Mouse (Mus musculus): ENCODE measurements around the gene Agtpbp1.
"Not testable (repeated sequence)": the region's sequence is repeated elsewhere in the genome, so short reads cannot be mapped to it uniquely, and the experiment has no call there.

The Agtpbp1 gene

DNA sequence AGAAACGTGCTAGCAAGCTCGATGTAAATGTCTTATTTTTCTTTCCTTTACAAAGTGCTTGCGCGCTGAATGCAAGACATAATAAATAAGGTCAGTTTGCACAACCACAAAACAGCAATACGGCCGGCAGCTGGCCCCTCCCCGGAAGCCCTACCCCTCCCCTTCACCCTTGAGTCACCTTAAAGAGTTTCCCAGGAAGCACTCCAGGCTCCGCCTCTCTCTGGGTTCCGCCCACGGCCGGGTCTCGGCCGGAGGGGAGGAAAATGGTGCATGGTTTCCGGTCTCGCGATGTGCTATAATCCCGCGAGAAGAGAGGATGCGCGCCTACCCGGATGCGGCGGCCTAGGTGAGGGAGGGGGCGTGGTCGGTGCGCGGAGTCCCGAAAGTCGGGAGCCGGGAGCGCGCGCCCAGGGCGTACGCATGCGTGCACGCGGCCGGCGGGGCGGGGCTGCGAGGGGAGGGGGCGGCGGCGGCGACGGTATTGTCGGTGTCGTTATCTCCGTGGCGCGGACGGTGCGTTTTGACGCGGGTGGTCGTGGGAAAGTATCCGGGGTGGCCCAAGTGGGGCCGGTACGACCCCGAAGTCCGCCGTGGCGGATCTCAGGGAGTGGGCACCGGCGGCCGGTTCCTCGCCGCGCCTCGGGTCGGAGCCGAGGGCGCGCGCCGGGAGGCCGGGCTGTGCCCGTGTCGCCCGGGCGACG, at the start of gene Agtpbp1, which contains the start of gene Naa35:
Gene Agtpbp1, minus strand, starts transcription at position 281 of the 701 bp plus-strand sequence.
Gene Naa35, plus strand, starts transcription at position 313 of the 701 bp plus-strand sequence.
- DNase-seq (ENCODE audit: low spot score), result peak; percentile 98

DNA sequence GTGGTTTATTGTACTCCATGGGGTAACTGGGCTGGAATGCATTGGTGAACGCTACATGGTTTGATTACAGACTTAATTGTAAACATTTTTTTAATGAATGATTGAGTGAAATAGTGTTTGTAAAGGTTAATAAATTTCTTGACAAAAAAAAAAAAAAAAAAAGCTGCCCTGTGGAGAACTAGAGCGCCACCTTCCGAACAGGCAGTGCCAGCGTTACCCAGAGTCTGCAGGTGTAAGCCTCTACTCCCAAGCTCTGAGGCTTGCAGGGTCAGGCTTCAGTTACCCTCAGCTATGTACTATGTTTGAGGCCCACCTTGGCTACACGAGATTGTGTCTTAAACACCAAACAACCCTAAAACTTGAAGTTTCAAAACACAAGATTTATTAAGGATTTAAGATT, 49.6 kb upstream of the Agtpbp1 start:
- no peak for DNase-seq (ENCODE audit: low spot score)

DNA sequence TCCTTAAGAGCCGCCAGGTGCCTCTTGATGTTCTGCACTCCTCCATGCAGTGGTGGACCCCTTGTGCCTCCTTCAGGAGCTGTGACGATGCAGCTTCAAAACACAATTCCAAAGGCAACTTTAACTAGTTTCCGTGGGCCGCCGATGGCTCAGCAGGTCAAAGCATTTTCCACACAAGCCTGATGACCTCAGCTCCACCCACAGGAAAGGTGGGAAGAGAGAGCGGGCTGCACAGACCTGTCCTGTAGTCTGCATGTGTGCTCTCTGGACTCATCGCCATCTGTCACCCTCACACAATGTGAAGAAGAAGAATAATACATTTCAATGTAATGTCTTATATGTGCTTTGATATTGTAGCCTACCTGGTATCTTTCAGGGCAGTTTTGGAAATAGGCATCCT, 41.7 kb upstream of the Agtpbp1 start:
- no peak for DNase-seq (ENCODE audit: low spot score)

DNA sequence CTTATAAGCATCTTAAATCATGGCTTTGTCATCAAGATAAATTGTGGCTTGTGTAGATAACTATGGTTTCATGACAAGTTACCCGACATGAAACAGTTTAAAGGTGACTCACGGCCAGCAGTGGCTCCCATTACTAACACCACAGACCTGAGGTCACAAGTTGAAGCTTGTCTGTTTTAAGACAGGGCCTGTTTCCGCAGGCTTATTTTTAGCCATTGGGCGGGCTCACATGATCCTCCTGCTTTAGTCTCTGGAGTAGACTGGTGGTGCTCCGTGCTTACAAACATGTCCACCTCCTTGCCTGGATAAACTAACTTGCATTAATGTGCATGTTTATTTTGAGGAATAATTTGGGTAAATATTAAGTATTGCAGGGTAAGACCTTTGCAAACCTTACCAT, 39.9 kb upstream of the Agtpbp1 start:
- no peak for DNase-seq (ENCODE audit: low spot score)

DNA sequence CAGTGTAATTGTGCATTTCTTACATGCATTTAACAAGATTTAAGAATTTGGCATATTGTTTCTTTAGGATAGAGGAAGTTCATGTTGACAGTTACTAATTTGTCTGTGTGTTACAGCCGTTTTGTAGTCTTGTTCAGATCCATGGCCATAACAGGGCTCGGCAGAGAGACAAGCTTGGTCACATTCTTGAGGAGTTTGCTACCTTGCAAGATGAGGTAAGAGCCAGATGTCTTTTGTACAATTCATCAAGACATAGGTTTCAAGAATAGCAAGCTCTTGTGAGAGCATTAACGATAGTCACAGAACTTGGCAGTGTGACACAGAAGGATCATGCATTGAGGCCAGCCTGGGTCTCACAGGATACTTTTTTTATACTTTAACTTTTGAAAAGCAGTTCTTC, 39.4 kb upstream of the Agtpbp1 start:
- no peak for DNase-seq (ENCODE audit: low spot score)

DNA sequence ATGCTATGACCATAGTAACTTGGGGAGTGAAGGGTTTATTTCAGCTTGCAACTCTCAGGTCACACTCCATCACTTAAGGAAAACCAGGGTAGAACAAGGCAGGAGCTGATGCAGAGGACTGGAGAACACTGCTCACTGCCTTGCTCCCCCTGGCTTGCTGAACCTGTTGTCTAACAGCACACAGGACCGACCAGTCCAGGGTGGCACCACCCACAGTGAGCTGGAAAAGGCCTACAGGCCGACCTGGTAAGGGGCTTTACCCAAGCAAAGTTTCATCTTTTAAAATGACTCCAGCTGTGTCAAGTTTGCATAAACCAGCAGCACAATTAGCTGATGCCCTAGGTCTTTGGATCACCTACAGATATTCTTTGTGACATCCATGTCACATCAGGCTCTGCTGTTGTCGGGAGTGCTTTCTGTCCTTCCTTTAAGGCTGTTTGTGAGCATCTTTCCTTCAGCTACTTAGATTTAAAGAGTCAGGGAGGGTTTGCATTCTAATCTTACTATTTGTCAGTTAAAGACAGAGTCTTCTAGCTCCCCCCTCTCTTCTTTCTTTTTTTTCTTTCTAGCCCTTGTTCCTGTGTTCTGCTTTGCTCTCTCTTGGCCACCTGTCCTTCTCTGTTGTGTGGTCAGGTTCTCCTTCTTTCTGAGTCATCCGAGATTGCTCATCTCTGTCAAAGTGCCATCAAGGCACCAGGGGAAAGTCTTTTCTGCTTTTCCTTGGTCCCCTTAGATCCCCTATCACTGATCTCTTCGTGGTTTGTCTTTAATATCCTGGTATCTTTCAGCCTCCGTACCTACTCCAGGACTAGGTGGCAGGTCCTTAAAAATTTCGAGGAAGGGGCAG, 36.8 kb upstream of the Agtpbp1 start:
- no peak for DNase-seq (ENCODE audit: low spot score)

DNA sequence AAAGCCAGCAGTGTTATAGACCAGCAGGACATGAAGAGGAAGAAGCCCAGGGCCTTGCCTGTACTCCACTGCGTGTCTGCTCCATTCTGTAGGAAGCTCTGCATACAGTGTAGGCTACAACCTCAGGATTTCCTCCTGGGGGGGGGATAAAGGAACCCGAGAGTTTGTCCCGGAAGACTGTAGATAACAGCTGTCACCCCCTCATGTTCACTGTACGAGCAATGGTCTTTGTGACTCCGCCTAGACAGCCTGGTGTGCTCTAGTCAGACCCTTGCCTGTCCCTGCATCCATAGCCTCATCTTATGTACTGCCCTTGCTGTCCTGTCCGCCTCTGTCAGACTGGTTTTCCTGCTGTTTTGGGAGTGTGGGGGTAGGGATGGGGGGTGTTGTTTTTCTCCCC, 33.4 kb upstream of the Agtpbp1 start:
- DNase-seq (ENCODE audit: low spot score), result no peak

DNA sequence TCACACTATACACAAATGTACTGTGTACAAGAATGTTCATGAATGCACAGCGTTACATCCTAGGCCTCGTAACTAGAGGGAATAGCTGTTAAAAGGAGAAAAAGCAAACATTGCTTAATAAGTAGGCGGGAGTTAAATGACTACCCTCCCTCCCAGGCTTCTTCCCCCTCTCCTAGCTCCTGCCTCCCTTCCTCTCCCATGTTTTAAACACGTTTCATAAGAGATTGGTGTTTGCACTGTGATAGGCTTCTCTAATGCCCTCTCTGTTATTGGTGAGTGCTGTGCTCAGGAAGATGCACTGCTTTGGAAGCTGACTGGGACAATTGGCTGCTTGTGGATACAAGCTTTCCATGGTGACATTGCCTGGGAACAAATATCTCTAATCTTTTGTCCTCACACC, 30.5 kb upstream of the Agtpbp1 start:
- no peak for DNase-seq (ENCODE audit: low spot score)

DNA sequence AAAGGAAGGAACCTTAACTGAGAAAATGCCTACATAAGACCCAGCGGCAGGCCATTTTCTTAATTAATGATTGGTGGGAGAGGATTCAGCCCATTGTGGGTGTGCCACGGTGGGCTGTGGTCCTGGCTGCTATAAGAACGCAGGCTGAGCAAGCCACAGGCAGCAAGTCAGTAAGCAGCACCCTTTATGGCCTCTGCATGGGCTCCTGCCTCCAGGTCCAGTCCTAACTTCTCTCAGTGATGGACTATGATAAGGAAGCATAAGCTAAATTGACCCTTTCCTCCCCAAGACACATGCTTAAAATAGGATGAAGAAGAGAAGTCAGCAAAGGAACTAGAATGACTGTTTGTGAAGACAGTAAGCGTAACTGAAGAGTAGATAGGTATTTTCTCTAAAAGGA, 30.1 kb upstream of the Agtpbp1 start:
- DNase-seq (ENCODE audit: low spot score), result no peak

DNA sequence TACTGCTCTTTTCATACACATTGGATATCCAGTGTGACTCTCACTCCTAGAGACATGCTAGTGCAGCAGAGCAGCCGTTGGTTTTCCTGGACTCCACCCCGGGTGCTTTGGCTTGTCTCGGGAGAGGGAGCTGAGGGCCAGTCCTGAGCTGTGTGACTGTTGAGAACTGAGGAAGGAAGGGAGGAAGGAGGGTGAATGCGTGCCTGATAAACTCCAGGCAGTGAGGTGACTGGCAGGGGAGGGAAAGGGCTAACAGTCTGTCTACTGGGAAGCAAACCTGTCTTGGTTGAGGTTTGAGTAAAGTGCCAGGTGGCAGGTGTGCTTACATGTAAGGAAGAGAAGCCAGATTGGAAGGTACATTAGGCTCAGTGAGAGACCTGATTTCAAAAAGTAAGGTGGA, 28.8 kb upstream of the Agtpbp1 start:
- DNase-seq (ENCODE audit: low spot score), result no peak

DNA sequence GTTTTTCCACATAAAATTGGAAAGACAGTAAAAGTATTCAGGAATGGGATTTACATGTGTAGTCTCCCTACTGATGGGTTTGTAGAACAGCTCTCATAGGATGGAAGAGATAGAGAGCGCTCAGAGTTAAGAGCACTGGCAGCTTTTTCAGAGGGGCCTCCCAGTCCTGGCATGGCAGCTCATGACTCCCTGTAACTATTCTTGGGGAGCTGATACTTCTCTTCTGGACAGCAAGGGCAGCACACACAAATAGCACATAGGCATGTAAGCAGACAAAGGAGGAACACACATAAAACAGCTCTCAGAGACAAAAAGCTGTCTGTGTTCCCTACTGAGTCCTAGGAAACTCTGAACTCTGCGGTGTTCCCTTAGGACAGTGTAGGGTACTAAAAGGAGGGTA, 25.4 kb upstream of the Agtpbp1 start:
- no peak for DNase-seq (ENCODE audit: low spot score)

DNA sequence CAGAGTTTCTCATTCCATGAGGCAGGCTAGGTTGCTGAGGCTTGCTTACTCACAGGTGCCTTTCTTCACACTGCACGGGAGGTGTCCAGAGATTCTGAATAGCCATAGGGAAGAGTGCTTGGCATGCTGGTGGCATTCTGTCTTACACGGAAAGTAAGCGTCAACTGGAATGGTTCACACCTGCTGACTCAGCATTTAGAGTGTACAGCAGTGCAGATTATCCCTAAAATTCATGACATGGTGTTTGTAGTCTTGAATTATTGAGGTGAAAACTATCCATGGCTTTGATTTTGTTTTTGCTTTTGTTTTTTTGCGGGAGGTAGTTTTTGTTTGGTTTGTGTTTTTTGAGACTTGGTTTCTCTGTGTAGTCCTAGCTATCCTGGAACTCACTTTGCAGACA, 24.9 kb upstream of the Agtpbp1 start:
- no peak for DNase-seq (ENCODE audit: low spot score)

DNA sequence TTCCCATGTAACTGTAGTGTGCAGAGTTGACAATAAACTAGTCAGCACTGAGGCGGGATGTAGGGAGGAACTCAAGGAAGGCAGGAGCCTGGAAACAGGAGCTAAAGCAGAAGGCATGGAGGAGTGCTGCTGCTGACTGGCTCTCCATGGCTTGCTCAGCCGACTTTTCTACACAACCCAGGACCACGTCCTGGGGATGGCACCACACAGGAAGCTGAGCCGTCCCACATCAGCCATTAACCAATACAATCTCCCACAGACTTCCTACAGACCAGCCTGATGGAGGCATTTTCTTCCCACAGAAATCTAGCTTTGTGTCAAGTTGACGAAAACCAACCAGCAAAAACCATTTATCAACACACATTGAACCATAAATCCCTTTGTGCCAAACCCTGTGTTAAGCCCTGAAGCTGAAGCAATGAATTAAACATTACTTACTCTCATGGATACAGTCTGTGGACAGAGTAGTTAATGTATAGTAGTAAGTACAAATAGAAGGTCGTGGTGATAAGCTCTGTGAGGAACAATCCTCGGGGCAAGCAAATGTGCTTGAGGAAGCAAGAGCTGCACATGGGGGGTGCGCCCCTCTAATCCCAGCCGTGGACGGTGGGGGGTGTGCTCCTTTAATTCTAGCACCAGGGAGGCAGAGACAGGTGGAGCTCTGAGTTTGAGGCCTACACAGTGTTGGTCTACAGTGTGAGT, 20.3 kb upstream of the Agtpbp1 start:
- DNase-seq (ENCODE audit: low spot score), result no peak

DNA sequence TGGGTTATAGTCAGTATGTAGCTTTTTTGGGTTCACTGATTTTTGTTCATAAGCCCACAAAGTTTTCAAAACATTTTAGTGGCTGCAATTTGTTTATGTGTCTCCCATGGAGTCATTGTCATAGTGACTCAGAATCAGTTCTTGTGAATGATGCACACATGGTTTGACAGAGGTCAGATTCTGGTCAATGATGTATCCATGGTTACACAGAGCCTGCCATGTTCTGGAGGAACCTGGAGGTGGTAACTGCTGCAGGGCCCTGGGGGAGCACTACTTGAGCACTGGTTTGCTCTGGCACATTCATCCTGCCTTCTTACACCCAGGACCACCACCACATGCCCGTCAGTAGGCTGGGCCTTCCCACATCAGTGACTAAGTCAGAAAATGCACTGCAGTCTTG, 19.5 kb upstream of the Agtpbp1 start:
- no peak for DNase-seq (ENCODE audit: low spot score)

DNA sequence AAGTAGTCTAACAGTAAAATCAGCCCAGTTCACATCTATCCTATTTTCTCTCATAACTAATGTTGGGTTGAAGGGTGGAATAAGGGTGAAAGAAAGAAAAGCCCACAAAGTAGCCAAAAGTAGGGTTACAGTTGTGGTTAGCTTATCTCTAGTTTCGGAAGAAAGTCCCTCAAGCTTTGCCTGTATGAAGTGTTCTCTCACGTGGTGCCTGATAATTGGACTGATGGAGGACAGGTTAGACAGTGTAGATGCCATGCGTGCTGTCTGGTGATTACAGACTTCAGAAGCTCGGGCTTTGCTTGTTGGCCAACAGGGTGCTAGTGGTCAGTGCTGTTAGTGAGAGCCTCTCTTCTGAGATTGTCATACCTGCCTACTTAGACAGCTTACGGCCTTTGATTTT, 18.1 kb upstream of the Agtpbp1 start:
- no peak for DNase-seq (ENCODE audit: low spot score)

DNA sequence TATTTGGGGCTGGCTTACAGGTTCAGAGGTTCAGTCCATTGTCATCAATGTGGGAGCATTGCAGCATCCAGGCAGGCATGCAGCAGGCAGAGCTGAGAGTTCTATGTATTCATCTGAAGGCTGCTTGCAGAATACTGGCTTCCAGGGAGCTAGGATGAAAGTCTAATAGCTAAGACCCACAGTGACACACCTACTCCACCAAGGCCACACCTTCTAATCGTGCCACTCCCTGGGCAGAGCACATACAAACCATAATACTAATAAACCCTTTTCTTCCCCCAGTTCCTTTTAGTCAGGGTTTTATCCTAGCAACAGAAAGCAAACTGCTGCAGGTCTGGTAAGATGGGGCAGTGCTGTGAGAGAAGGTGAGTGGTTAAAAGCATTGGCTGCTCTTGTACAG, 7.6 kb upstream of the Agtpbp1 start:
- no peak for DNase-seq (ENCODE audit: low spot score)

DNA sequence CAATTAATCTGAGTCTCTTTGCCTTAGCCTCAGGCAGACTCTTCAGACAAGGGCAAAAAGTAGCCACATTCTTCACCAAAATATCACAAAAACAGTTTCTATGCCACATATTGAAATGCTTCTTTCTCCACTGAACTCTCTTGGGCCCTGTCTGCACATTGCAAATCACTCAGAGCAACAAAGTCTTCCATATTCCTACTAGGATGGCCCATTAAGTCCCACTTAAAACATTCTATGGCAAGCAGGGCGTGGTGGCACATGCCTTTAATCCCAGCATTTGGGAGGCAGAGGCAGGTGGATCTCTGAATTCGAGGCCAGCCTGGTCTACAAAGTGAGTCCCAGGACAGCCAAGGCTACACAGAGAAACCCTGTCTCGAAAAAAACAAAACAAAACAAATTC, 7.0 kb upstream of the Agtpbp1 start:
- DNase-seq (ENCODE audit: low spot score), result not testable (repeated sequence)

DNA sequence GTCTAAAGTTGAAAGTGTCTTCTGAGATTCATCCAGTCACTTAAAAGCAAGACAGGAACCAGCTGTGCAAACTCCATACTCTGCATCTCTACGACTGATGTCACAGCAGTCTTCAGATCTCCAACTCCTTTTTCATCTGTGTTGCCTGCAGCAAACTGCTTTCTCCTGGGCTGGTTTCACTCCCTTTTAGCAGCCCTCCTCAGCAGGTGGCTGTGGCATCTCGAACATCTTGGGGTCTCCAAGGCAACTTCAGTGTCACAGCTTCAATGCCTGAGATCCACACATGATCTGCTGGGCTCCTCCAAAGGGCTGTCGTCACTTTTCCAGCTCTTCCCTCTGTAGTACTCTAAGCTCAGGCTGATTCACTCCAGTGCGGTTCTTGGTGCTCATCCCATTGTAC, 5.7 kb upstream of the Agtpbp1 start:
- DNase-seq (ENCODE audit: low spot score), result no peak

DNA sequence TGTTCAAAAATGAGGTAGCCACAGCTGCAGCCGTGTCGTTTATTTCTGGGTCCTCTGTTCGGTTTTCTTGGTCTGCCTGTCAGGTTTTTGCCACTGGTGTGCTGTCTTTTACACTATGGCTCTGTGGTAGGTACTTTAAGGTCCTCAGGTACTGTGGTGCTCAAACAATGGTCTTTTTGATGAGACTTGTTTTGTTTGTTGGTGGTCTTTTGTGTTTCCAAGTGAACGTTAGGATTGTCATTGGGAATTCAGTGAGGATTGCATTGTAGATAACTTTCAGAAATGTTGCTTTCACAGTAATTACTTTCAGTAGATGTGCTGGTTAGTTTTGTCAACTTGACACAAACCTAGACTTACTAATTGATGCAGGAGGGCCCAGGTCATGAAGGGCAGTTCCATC, 4.6 kb upstream of the Agtpbp1 start:
- DNase-seq (ENCODE audit: low spot score), result no peak

DNA sequence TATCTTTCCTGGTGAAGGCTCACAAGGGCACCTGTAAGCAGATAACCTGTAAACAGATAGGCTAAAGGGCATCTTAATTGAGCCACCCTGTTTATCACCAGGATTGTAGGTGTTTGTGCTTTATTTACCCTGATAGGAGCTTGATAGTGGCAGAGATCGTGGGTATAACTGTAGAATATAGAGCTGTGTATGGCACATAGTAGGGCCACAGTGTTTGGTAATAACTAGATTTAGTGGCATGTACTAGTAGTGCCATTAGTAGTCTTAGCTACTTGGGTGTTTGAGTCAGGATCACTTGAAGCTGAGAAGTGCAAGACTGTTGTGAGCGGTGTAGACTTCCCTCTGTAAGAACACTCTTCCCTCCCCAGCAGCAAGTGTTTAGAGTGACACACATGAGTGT, 2.2 kb upstream of the Agtpbp1 start:
- DNase-seq (ENCODE audit: low spot score), result no peak

DNA sequence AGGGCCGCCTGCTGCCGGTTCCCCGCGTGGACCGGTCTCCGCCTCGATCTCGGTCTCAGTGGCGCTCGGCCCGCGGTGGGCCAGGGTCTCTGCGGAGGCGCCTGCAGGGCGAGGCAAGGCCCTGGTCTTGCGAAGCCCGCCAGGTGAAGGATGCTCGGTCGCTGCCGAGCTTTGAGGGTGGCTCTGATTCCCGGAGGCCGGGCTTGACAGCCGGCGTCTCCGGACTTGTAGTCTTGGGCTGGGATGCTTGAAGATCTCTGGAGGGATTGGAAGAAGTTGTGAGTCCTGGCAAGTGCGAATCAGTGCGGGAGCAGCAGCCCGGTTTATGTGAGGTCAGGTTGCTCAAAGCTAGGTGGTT, 600 bp upstream of the Agtpbp1 start:
- no peak for DNase-seq (ENCODE audit: low spot score)

DNA sequence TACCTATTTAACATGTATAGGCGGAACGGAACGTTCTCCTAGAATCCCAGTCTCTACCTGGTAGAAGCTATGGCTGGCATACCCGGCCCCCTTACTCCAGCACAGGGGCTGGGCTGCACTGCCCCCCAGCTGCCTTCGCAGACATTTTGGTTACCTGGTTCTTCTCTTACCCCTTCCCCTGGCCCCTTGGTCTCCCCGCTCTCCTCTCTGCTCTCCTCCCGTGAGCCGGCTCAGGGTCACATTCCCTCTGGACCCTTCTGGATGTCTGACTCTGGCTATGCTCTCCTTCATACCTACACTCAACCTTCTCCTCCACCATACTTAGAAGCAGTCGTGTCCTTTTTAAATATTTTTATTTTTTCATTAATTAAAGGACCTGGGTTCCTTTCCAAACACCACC, 546 bp downstream of the Agtpbp1 start:
- DNase-seq (ENCODE audit: low spot score), result no peak

DNA sequence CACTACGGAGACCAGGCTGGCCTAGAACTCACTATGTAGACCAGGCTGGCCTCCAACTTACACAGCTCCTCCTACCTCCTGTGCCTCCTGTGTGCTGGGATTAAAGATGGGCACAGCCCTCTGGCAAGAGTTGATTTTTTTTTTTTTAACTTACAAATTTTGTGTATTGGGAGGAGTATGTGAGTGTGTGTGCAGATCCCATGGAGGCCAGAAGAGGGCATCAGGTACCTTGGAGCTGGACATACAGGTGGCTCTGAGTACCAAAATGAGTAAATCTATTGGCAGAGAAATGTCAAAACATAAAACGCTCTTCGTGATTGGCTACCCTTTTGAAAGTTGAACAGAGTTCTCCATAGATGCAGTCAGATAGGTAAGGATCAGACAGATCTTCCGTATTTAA, 4.1 kb downstream of the Agtpbp1 start:
- DNase-seq (ENCODE audit: low spot score), result no peak
